Mouse (Mus musculus): ENCODE measurements around the gene Piezo1.

GRCm38 (mm10) chr8:122554786-122555185 lies 3.7 kb upstream of the Piezo1 start:
- TF ChIP-seq CTCF (IDR thresholded peaks at IDR 0.05; ENCODE audit: insufficient read depth, low read depth, low read length) = no peak
- no peak for TF ChIP-seq POLR2A (IDR thresholded peaks at IDR 0.05; ENCODE audit: insufficient read depth, low read depth, low read length)

Data from olfactory bulb, adult 2 months (tissue).